Mouse (Mus musculus): ENCODE results near the gene Lif.

Lif gene

GRCm38 (mm10) chr11:4256846-4257607 is at the start of gene Lif:
Gene Lif (plus strand): TSS chr11:4257557.
- DNase-seq, result no peak

GRCm38 (mm10) chr11:4207655-4208054 is 49.7 kb upstream of the Lif start:
- no peak for DNase-seq

- no peak for DNase-seq
Observed at GRCm38 (mm10) chr11:4209556-4209955, 47.8 kb upstream of the Lif start.

- DNase-seq, result no peak
Observed at GRCm38 (mm10) chr11:4210786-4211185, 46.6 kb upstream of the Lif start.

GRCm38 (mm10) chr11:4213107-4213506 is 44.2 kb upstream of the Lif start:
- DNase-seq, result no peak

GRCm38 (mm10) chr11:4214572-4214971 is 42.8 kb upstream of the Lif start:
- DNase-seq, result no peak

GRCm38 (mm10) chr11:4215061-4215460 is 42.3 kb upstream of the Lif start:
- no peak for DNase-seq

GRCm38 (mm10) chr11:4216248-4217000 is 40.9 kb upstream of the Lif start:
- no peak for DNase-seq

- DNase-seq, result peak; percentile 86
Observed at GRCm38 (mm10) chr11:4217914-4218629, 39.3 kb upstream of the Lif start, which contains the start of gene Castor1. Gene Castor1 (plus strand): TSS chr11:4218225.

GRCm38 (mm10) chr11:4218637-4219036 is 38.7 kb upstream of the Lif start:
- no peak for DNase-seq

GRCm38 (mm10) chr11:4219317-4219751 is 38.0 kb upstream of the Lif start:
- peak; percentile 71 for DNase-seq

GRCm38 (mm10) chr11:4219908-4220307 is 37.4 kb upstream of the Lif start:
- DNase-seq, result no peak

GRCm38 (mm10) chr11:4220443-4221400 is 36.6 kb upstream of the Lif start:
- peak; percentile 75 for DNase-seq

- no peak for DNase-seq
Observed at GRCm38 (mm10) chr11:4222046-4222950, 35.1 kb upstream of the Lif start.

GRCm38 (mm10) chr11:4223393-4224188 is 33.8 kb upstream of the Lif start:
- no peak for DNase-seq

- DNase-seq, result no peak
Observed at GRCm38 (mm10) chr11:4224223-4224622, 33.1 kb upstream of the Lif start.

GRCm38 (mm10) chr11:4226569-4227325 is 30.6 kb upstream of the Lif start:
- DNase-seq, result no peak

GRCm38 (mm10) chr11:4228463-4228862 is 28.9 kb upstream of the Lif start:
- DNase-seq, result no peak

GRCm38 (mm10) chr11:4229841-4230240 is 27.5 kb upstream of the Lif start:
- DNase-seq, result no peak
